Mouse (Mus musculus) kidney, adult 10 weeks (tissue): ENCODE results near the gene Olfr1008. TPM values are rescaled to one million over a fixed set of nuclear protein-coding genes. Genes with fewer than 3 reads are reported as not detected.

Experiments used
- polyA plus RNA-seq: library from polyadenylated mRNA; stranded (reverse); fragments of 350-450 nt; fragmentation: Illumina TruSeq; extraction: RNeasy Lipid Tissue Mini Kit (QIAGEN cat#74804); gene quantifications from one replicate; pipeline ENCODE4 v1.2.3, GENCODE M21; 2014; ENCODE audit warnings: low read depth, low replicate concordance

Gene Olfr1008
- polyA plus RNA-seq: not detected

GRCm38 (mm10) chr2:85689131-85689530 is at the start of gene Olfr1008:
Olfr1008 (plus strand) TSS chr2:85689431.

DNA sequence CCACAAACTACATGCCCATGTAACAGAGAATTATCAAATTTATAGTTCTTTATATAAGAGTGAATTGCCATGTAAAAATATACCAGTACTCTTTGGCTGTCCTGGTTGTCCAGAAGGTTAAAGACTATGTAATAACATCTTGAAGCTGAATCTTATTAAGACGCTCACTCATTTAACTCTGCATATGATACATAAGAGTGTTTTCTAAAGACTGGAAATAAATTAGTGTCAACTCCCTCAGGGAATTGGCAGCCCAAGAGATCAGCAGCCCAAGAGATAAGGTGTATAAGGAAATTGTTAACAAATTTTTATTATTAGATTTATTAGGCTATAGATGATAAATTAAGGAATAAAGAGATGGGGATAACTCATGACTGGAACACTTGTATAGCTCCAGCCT is 38.6 kb upstream of the Olfr1008 start, which contains the start of gene Olfr1002:
Olfr1002 (minus strand) TSS at position 101 of the 400 bp plus-strand sequence.

DNA sequence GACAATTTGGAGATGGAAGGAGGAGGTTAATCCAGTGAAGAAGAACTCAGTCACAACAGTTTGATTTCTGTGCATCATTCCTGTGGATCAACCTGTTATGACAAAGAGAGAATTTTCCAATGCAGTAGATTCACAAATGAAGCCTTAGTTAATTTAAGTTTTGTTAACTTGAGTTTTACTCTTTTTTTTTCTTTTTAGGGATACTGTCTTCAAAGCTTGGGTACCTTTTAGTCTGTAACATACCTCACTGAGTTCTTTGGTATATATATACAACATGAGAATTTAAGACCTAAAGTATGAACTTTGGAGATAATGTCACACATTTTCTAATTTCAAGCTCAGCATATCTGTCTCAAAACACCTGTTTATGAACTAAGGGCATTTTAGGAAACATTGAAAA is 24.9 kb upstream of the Olfr1008 start, which contains the start of gene Olfr154:
Olfr154 (minus strand) TSS at position 101 of the 400 bp plus-strand sequence.

DNA sequence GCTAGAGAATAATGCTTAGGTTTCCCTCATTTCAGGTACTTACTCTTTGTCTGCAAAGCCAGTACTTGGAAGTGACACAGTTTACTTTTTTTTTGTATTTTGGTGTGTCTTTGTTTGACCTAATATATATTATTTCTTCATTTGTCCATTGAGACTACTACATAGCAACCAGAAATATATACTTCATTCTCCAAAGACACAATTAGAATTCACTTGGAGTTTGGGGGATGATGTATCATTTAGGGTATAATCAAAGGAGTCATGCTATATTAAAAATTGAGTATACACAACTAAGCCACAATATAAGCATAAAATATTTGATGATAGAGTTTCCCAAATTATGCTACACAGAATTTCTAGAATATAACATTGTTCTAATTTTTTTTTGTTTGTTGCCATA is 10.6 kb upstream of the Olfr1008 start, which contains the start of gene Olfr1006:
Olfr1006 (minus strand) TSS at position 101 of the 400 bp plus-strand sequence.

GRCm38 (mm10) chr2:85715119-85715518 is 25.9 kb downstream of the Olfr1008 start, which contains the start of gene Olfr1009:
Olfr1009 (plus strand) TSS chr2:85715419.

Other genes starting within 250 kb of the Olfr1008 start
- gene Olfr995, start 245.8 kb upstream of the Olfr1008 start, polyA plus RNA-seq: not detected
- not detected for gene 4833423E24Rik, start 170.4 kb upstream of the Olfr1008 start, polyA plus RNA-seq
- gene Olfr996, start 110.2 kb upstream of the Olfr1008 start, polyA plus RNA-seq: not detected
- gene Olfr998, start 100.5 kb upstream of the Olfr1008 start, polyA plus RNA-seq: not detected
- not detected for gene Olfr1000, start 77.5 kb upstream of the Olfr1008 start, polyA plus RNA-seq
- not detected for gene Olfr1002, start 38.7 kb upstream of the Olfr1008 start, polyA plus RNA-seq
- not detected for gene Olfr154, start 25.0 kb upstream of the Olfr1008 start, polyA plus RNA-seq
- not detected for gene Olfr1006, start 10.7 kb upstream of the Olfr1008 start, polyA plus RNA-seq
- not detected for gene Olfr1009, start 26.0 kb downstream of the Olfr1008 start, polyA plus RNA-seq
- not detected for gene Olfr1012, start 73.3 kb downstream of the Olfr1008 start, polyA plus RNA-seq
- not detected for gene Olfr1013, start 77.7 kb downstream of the Olfr1008 start, polyA plus RNA-seq
- gene Olfr1014, start 83.3 kb downstream of the Olfr1008 start, polyA plus RNA-seq: not detected
- not detected for gene Olfr1015, start 92.6 kb downstream of the Olfr1008 start, polyA plus RNA-seq
- gene Olfr1016, start 113.1 kb downstream of the Olfr1008 start, polyA plus RNA-seq: not detected
- not detected for gene Olfr1018, start 129.0 kb downstream of the Olfr1008 start, polyA plus RNA-seq
- not detected for gene Olfr1019, start 156.1 kb downstream of the Olfr1008 start, polyA plus RNA-seq
- gene Olfr1020, start 157.6 kb downstream of the Olfr1008 start, polyA plus RNA-seq: not detected
- not detected for gene Olfr1022, start 179.2 kb downstream of the Olfr1008 start, polyA plus RNA-seq
- gene Olfr1023, start 196.2 kb downstream of the Olfr1008 start, polyA plus RNA-seq: not detected
- not detected for gene Olfr1024, start 215.6 kb downstream of the Olfr1008 start, polyA plus RNA-seq
- gene Olfr1025-ps1, start 225.8 kb downstream of the Olfr1008 start, polyA plus RNA-seq: not detected
- not detected for gene Olfr1026, start 232.1 kb downstream of the Olfr1008 start, polyA plus RNA-seq